Mouse (Mus musculus): ENCODE data around the gene Olfr649. TPM values are rescaled to one million over a fixed set of nuclear protein-coding genes. Genes with fewer than 3 reads are reported as not detected.

The Olfr649 gene
- polyA plus RNA-seq, 1 experiment, result not detected

- Histone ChIP-seq H3K27ac (ENCODE audit: insufficient read depth, low read depth, low read length) (no peak overlapping the region), H3K36me3 (ENCODE audit: control insufficient read depth, insufficient read depth, low read length) (no peaks in the 10 kb centered on the region), H3K27me3 (replicated peaks; ENCODE audit: control insufficient read depth, insufficient read depth, low read length) (no peaks in the 10 kb centered on the region), H3K4me1 (ENCODE audit: control insufficient read depth, insufficient read depth, low read length) (no peaks in the 10 kb centered on the region), H3K4me3 (ENCODE audit: insufficient read depth, low read depth, low read length) (no peak overlapping the region)
- no peak for TF ChIP-seq CTCF (conservative IDR thresholded peaks at IDR 0.05; ENCODE audit: insufficient read depth, insufficient read length, low read depth, low read length)
- TF ChIP-seq POLR2A (IDR thresholded peaks at IDR 0.05; ENCODE audit: low read depth, low read length), result no peak
- 66% methylated on average over 2 of the region's 2 CpGs for WGBS
- no peak for DNase-seq
These were observed 22.1 kb upstream of the Olfr649 start for GRCm38 (mm10) chr7:104217881-104218280.

- H3K27ac ChIP-seq (ENCODE audit: insufficient read depth, low read depth, low read length), result no peak overlapping the region
- DNase-seq, result no peak
- no peaks in the 10 kb centered on the region for H3K4me1 ChIP-seq (ENCODE audit: control insufficient read depth, insufficient read depth, low read length)
- H3K36me3 ChIP-seq (ENCODE audit: control insufficient read depth, insufficient read depth, low read length), result no peaks in the 10 kb centered on the region
- no peak overlapping the region for H3K4me3 ChIP-seq (ENCODE audit: insufficient read depth, low read depth, low read length)
- H3K27me3 ChIP-seq (replicated peaks; ENCODE audit: control insufficient read depth, insufficient read depth, low read length), result no peaks in the 10 kb centered on the region
- TF ChIP-seq POLR2A (IDR thresholded peaks at IDR 0.05; ENCODE audit: low read depth, low read length) (no peak), CTCF (conservative IDR thresholded peaks at IDR 0.05; ENCODE audit: insufficient read depth, insufficient read length, low read depth, low read length) (no peak)
- WGBS, result 38% methylated on average over 1 of the region's 1 CpGs
These were observed 20.3 kb upstream of the Olfr649 start for GRCm38 (mm10) chr7:104216011-104216535.

- Histone ChIP-seq H3K27ac (ENCODE audit: insufficient read depth, low read depth, low read length) (no peak overlapping the region), H3K4me1 (ENCODE audit: control insufficient read depth, insufficient read depth, low read length) (no peaks in the 10 kb centered on the region), H3K4me3 (ENCODE audit: insufficient read depth, low read depth, low read length) (no peak overlapping the region), H3K27me3 (replicated peaks; ENCODE audit: control insufficient read depth, insufficient read depth, low read length) (no peaks in the 10 kb centered on the region), H3K36me3 (ENCODE audit: control insufficient read depth, insufficient read depth, low read length) (no peaks in the 10 kb centered on the region)
- TF ChIP-seq POLR2A (IDR thresholded peaks at IDR 0.05; ENCODE audit: low read depth, low read length) (no peak), CTCF (conservative IDR thresholded peaks at IDR 0.05; ENCODE audit: insufficient read depth, insufficient read length, low read depth, low read length) (no peak)
- DNase-seq, result no peak
- WGBS, result 90% methylated on average over 7 of the region's 7 CpGs
These were observed 10.4 kb upstream of the Olfr649 start for GRCm38 (mm10) chr7:104206197-104206596.

- 4% methylated on average over 5 of the region's 5 CpGs for WGBS
These were observed 4.0 kb upstream of the Olfr649 start for GRCm38 (mm10) chr7:104199822-104200221.

GRCm38 (mm10) chr7:104191275-104191674 lies 4.5 kb downstream of the Olfr649 start:
- no peak overlapping the region for H3K27ac ChIP-seq (ENCODE audit: insufficient read depth, low read depth, low read length)
- H3K4me1 ChIP-seq (ENCODE audit: control insufficient read depth, insufficient read depth, low read length), result no peaks in the 10 kb centered on the region
- TF ChIP-seq CTCF (conservative IDR thresholded peaks at IDR 0.05; ENCODE audit: insufficient read depth, insufficient read length, low read depth, low read length), result no peak
- TF ChIP-seq POLR2A (IDR thresholded peaks at IDR 0.05; ENCODE audit: low read depth, low read length), result no peak
- WGBS, result 65% methylated on average over 9 of the region's 9 CpGs
- no peaks in the 10 kb centered on the region for H3K36me3 ChIP-seq (ENCODE audit: control insufficient read depth, insufficient read depth, low read length)
- no peaks in the 10 kb centered on the region for H3K27me3 ChIP-seq (replicated peaks; ENCODE audit: control insufficient read depth, insufficient read depth, low read length)
- DNase-seq, result no peak
- no peak overlapping the region for H3K4me3 ChIP-seq (ENCODE audit: insufficient read depth, low read depth, low read length)

More at GRCm38 (mm10) chr7:104199822-104200221, 4.0 kb upstream of the Olfr649 start:
- H3K27ac ChIP-seq (ENCODE audit: insufficient read depth, low read depth, low read length), result no peak overlapping the region
- no peaks in the 10 kb centered on the region for H3K36me3 ChIP-seq (ENCODE audit: control insufficient read depth, insufficient read depth, low read length)
- H3K4me3 ChIP-seq (ENCODE audit: insufficient read depth, low read depth, low read length), result no peak overlapping the region
- DNase-seq, result peak; percentile 78
- H3K27me3 ChIP-seq (replicated peaks; ENCODE audit: control insufficient read depth, insufficient read depth, low read length), result no peaks in the 10 kb centered on the region
- TF ChIP-seq CTCF (conservative IDR thresholded peaks at IDR 0.05; ENCODE audit: insufficient read depth, insufficient read length, low read depth, low read length), result peak; percentile 99
- TF ChIP-seq POLR2A (IDR thresholded peaks at IDR 0.05; ENCODE audit: low read depth, low read length), result no peak
- H3K4me1 ChIP-seq (ENCODE audit: control insufficient read depth, insufficient read depth, low read length), result no peaks in the 10 kb centered on the region

GRCm38 (mm10) chr7:104183292-104183691 lies 12.5 kb downstream of the Olfr649 start, which contains the start of gene Olfr648:
Gene Olfr648 (minus strand): TSS chr7:104183392.
- no peak within 1 kb of the TSS for H3K4me3 ChIP-seq (ENCODE audit: insufficient read depth, low read depth, low read length)
- H3K4me1 ChIP-seq (ENCODE audit: control insufficient read depth, insufficient read depth, low read length), result no peaks in the 10 kb centered on the region
- WGBS, result 93% methylated on average over 2 of the region's 2 CpGs
- no peak for TF ChIP-seq CTCF (conservative IDR thresholded peaks at IDR 0.05; ENCODE audit: insufficient read depth, insufficient read length, low read depth, low read length)
- TF ChIP-seq POLR2A (IDR thresholded peaks at IDR 0.05; ENCODE audit: low read depth, low read length), result no peak
- no peak within 1 kb of the TSS for H3K27ac ChIP-seq (ENCODE audit: insufficient read depth, low read depth, low read length)
- no peaks in the 10 kb centered on the region for H3K27me3 ChIP-seq (replicated peaks; ENCODE audit: control insufficient read depth, insufficient read depth, low read length)
- H3K36me3 ChIP-seq (ENCODE audit: control insufficient read depth, insufficient read depth, low read length), result no peaks in the 10 kb centered on the region
- DNase-seq, result no peak

GRCm38 (mm10) chr7:104179074-104179473 lies 16.7 kb downstream of the Olfr649 start:
- no peak overlapping the region for H3K4me3 ChIP-seq (ENCODE audit: insufficient read depth, low read depth, low read length)
- no peak for DNase-seq
- no peak overlapping the region for H3K27ac ChIP-seq (ENCODE audit: insufficient read depth, low read depth, low read length)
- H3K4me1 ChIP-seq (ENCODE audit: control insufficient read depth, insufficient read depth, low read length), result no peaks in the 10 kb centered on the region
- WGBS, result 90% methylated on average over 1 of the region's 1 CpGs
- H3K36me3 ChIP-seq (ENCODE audit: control insufficient read depth, insufficient read depth, low read length), result no peaks in the 10 kb centered on the region
- no peak for TF ChIP-seq POLR2A (IDR thresholded peaks at IDR 0.05; ENCODE audit: low read depth, low read length)
- no peak for TF ChIP-seq CTCF (conservative IDR thresholded peaks at IDR 0.05; ENCODE audit: insufficient read depth, insufficient read length, low read depth, low read length)
- no peaks in the 10 kb centered on the region for H3K27me3 ChIP-seq (replicated peaks; ENCODE audit: control insufficient read depth, insufficient read depth, low read length)
